7 mouse cellular contexts compared by ENCODE assay signal in the genomic region with DNA sequence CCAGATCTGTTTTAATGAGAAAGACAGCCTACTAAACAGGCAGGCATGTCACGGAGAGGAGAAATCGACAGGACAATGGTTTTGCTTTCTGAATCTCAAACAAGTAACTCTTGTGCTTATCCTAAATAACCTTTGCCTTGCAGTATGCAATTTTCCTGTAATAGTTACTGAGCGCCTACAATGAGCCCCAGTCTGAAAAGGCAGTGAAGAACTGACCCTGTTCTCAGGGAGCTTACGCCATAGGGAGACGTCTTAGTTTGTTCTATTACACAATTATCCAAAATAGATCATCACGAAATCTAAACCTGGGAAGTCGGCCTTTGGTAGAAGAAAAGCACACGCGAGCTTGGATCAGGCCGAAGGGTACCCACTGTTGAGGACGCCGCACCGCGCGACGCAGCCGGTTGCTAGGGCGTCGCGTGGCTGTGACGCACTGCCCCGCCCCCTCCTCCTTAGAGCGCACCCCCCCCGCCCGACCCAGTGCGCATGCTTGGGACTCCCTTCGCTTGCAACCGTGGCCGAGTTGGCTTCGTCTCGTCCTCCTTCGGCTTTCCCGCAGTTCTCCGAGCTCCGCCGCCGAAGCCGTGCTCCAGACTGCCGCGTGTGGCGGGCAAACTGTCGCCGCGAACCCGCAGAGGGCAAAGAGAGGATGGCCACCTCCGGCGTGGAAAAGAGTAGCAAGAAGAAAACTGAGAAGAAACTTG. TPM values are rescaled to one million over a fixed set of nuclear protein-coding genes. Genes with fewer than 3 reads are reported as not detected.
DNase-seq lines count a peak whose midpoint lies in the region; ATAC-seq lines count a peak whose summit lies in the region.

A gene (plus strand): TSS at position 500 of the 704 bp plus-strand sequence.

- no peaks in the 10 kb centered on the region for H3K4me1 ChIP-seq in intestine, embryonic 16.5 days (ENCODE audit: control insufficient read depth, insufficient read depth, low read length)
- peaks cover 4% of the 10 kb centered on the region for H3K4me1 ChIP-seq in limb, embryonic 10.5 days
- peaks cover 35% of the 10 kb centered on the region for H3K4me1 ChIP-seq in midbrain, embryonic 13.5 days (replicated peaks)

- H3K9me3 ChIP-seq in intestine, embryonic 16.5 days (ENCODE audit: control insufficient read depth, low read length): no peaks in the 10 kb centered on the region
- H3K9me3 ChIP-seq in limb, embryonic 10.5 days (replicated peaks): no peaks in the 10 kb centered on the region
- no peaks in the 10 kb centered on the region for H3K9me3 ChIP-seq in midbrain, embryonic 13.5 days

- peak within 1 kb of the TSS; percentile 90 for H3K27ac ChIP-seq in intestine, embryonic 16.5 days (ENCODE audit: low read length)
- H3K27ac ChIP-seq in limb, embryonic 10.5 days: peak within 1 kb of the TSS; percentile 95
- peak within 1 kb of the TSS; percentile 96 for H3K27ac ChIP-seq in midbrain, embryonic 13.5 days

- H3K9ac ChIP-seq in intestine, embryonic 16.5 days (ENCODE audit: low read depth, low read length): peak within 1 kb of the TSS; percentile 87
- H3K9ac ChIP-seq in midbrain, embryonic 13.5 days (replicated peaks): peak within 1 kb of the TSS; percentile 95

- H3K36me3 ChIP-seq in intestine, embryonic 16.5 days (ENCODE audit: control insufficient read depth, insufficient read depth, low read length): no peaks in the 10 kb centered on the region
- 0 out of 2 replicates have a peak, but pooled peaks cover 3% of the 10 kb centered on the region for H3K36me3 ChIP-seq in limb, embryonic 10.5 days
- no peaks in the 10 kb centered on the region for H3K36me3 ChIP-seq in midbrain, embryonic 13.5 days

- WGBS in intestine, embryonic 16.5 days: 1% methylated on average over 47 of the region's 47 CpGs
- WGBS in limb, embryonic 10.5 days: 1% methylated on average over 47 of the region's 47 CpGs
- 1% methylated on average over 47 of the region's 47 CpGs for WGBS in midbrain, embryonic 13.5 days

- peak; percentile 76 for DNase-seq in adrenal gland, adult 8-10 months
- peak; percentile 90 for DNase-seq in embryo, embryonic 11.5 days (ENCODE audit: low read depth, low spot score)
- peak; percentile 71 to 88 for DNase-seq in gastrocnemius, postnatal 4 days (ENCODE audit: low spot score in 2 of 2)
- peak; percentile 96 for DNase-seq in limb, embryonic 10.5 days (ENCODE audit: low spot score)
- DNase-seq in spleen, adult 12 weeks (ENCODE audit: low spot score): peak; percentile 70

- peak within 1 kb of the TSS; percentile 62 for H3K4me2 ChIP-seq in intestine, embryonic 16.5 days (ENCODE audit: low read depth, low read length)
- H3K4me2 ChIP-seq in midbrain, embryonic 13.5 days (replicated peaks): peak within 1 kb of the TSS; percentile 64

- H3K27me3 ChIP-seq in intestine, embryonic 16.5 days (replicated peaks; ENCODE audit: control insufficient read depth, insufficient read depth, low read length): no peaks in the 10 kb centered on the region
- no peaks in the 10 kb centered on the region for H3K27me3 ChIP-seq in limb, embryonic 10.5 days (ENCODE audit: low read depth, poor library complexity, severe bottlenecking)
- H3K27me3 ChIP-seq in midbrain, embryonic 13.5 days: 0 out of 2 replicates have a peak, but pooled peaks cover 6% of the 10 kb centered on the region

- peak within 1 kb of the TSS; percentile 77 for H3K4me3 ChIP-seq in intestine, embryonic 16.5 days (ENCODE audit: low read length)
- H3K4me3 ChIP-seq in limb, embryonic 10.5 days: peak within 1 kb of the TSS; percentile 92
- peak within 1 kb of the TSS; percentile 83 for H3K4me3 ChIP-seq in midbrain, embryonic 13.5 days (replicated peaks)

- ATAC-seq in intestine, embryonic 16.5 days: peak; percentile 97
- ATAC-seq in midbrain, embryonic 13.5 days: peak; percentile 97

RNA-seq across cellular contexts. Expression of the gene that starts here (rescaled TPM):
- 10 to 100 TPM; 37.0 to 41.8 (median 39.4) TPM for total RNA-seq in adrenal gland, adult 8-10 months (2022)
- 10 to 100 TPM; 50.4 to 59.1 TPM for total RNA-seq in gastrocnemius, postnatal 4 days (2021)
- polyA plus RNA-seq in intestine, embryonic 16.5 days (2015; fragmentation: Nextera tagmentation; extraction: Ambion mirVana): 31.0 and 31.2 TPM in 2 replicates
- polyA plus RNA-seq in limb, embryonic 10.5 days (2016; fragmentation: Nextera tagmentation; extraction: Ambion mirVana): 46.8 and 51.1 TPM in 2 replicates
- 165 and 177 TPM in 2 replicates for polyA plus RNA-seq in midbrain, embryonic 13.5 days (2015; fragmentation: Nextera tagmentation; extraction: Ambion mirVana)

Comparison
In these comparisons a context has a peak if more than half of its experiments do, and no peak if none do; other contexts are left out.
1. Peak in every context shown above with its lines: DNase-seq, ATAC-seq, H3K4me3 ChIP-seq and H3K27ac ChIP-seq.